Mouse (Mus musculus) spleen, postnatal 36 days (tissue): Measurements from ENCODE around the gene Pimreg.

ENCODE experiments used
- DNase-seq, 2 experiments: peaks; one replicate each; pipeline ENCODE4 v3.0.0; 2022; ENCODE audit warnings: low spot score in 2 of 2, mixed read lengths in 1 of 2

Gene Pimreg

DNA sequence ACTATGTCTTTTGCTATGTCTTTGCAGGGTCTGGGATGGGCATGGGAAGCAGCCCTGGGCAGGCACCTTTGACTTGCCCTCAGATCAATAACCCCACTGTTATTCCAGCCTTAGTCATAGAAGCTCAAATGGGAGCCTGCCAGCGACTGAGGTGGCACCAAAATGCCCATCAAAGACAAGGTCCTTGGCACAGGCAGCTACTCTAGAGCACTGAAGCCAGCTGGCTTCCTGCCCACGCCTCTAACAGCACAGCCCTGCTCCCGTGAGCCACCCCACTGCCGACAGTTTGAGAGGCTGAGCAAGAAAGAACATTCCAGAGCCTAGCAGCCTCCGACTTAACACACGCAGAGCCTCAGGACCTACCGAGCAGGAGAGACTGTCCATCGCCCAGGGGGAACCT lies 23.3 kb downstream of the Pimreg start:
- DNase-seq = no peak

- DNase-seq = no peak
Observed at GRCm38 (mm10) chr11:72066330-72066729, 24.5 kb downstream of the Pimreg start.

GRCm38 (mm10) chr11:72067326-72067725 lies 25.5 kb downstream of the Pimreg start:
- no peak for DNase-seq

- no peak for DNase-seq
Observed at GRCm38 (mm10) chr11:72068026-72068425, 26.2 kb downstream of the Pimreg start.

DNA sequence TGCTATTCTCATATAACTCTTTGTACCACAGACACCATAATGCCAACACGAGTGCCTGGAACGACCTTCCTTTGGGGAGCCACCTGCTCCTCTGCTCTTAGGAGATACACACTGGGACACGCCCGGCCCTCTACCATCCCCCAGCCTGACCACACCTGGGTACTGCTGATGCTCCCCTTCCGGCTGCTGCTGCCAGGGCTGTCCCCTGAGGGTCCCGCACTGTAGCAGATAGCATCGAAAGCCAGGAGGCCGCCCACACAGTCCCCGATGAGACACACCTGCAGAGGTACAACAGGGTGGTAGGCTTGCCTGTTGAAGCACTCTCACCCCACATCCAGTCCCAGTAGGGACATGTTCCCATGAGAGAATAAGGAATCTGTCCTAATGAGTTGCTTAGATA lies 28.9 kb downstream of the Pimreg start:
- DNase-seq = no peak

- no peak for DNase-seq
Observed at GRCm38 (mm10) chr11:72072331-72072905, 30.6 kb downstream of the Pimreg start.

GRCm38 (mm10) chr11:72074230-72074629 lies 32.4 kb downstream of the Pimreg start:
- DNase-seq = no peak

DNA sequence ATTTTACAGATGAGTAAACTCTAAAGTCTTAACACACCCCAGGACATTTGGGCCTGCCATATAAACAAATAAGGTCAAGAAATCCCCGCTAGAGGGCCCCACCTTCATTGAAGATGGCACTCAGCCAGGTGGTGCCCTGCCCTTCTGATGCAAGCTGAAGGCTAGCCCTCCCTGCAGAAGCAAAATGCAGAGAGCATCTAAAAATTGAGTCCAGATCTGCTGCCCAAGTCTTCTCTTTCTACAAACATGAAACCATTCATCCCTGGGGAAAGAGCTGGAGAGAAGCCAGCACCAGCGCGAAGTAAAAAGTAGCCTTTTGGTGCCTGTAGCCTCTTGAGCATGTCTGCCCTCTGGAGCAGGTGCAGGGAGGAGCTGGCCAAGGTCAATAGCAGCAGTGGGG lies 36.2 kb downstream of the Pimreg start:
- DNase-seq = no peak

- DNase-seq = no peak
Observed at GRCm38 (mm10) chr11:72078647-72079046, 36.8 kb downstream of the Pimreg start.

DNA sequence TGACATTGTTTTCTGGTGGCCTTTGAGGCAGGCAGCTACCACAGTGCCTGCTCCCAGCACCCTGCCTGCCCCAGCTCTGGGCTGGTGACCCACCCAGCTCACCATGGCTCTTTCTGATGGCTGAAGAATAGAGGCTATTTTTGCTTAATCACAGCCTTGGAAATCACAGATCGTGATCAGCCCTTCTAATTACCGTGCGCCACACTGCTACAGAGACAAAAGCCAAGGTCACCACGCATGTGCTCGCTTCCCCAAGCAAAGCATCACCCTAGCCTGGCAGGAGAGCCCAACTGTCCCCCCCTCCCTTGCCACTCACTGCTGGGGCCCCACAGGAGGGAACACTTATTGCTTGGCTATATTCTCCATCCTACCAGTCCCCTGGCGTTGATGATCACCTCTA lies 38.6 kb downstream of the Pimreg start:
- DNase-seq = no peak

- DNase-seq = no peak
Observed at GRCm38 (mm10) chr11:72082601-72083000, 40.8 kb downstream of the Pimreg start.

DNA sequence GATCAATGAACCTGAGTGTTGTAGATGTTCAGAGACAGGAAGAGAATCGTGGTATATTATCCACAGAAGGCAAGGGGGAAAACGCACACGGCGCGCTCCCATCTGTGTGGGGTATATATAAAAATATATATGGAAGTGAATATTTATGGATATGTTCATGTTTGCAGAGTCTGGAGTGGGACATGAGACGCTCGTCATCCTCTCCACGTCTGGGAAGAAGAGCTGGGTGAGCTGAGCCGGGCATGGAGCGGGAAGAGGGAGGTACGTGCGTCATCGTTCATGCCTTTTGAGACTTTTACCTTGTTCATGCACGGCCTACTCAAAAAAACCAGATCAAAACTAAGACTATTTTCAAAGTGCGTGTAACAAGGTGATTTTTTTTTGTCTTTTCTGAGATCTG lies 42.5 kb downstream of the Pimreg start:
- no peak for DNase-seq

- DNase-seq = no peak
Observed at GRCm38 (mm10) chr11:72086251-72087046, 44.6 kb downstream of the Pimreg start.

GRCm38 (mm10) chr11:72092390-72092789 lies 50.6 kb downstream of the Pimreg start:
- DNase-seq = no peak

DNA sequence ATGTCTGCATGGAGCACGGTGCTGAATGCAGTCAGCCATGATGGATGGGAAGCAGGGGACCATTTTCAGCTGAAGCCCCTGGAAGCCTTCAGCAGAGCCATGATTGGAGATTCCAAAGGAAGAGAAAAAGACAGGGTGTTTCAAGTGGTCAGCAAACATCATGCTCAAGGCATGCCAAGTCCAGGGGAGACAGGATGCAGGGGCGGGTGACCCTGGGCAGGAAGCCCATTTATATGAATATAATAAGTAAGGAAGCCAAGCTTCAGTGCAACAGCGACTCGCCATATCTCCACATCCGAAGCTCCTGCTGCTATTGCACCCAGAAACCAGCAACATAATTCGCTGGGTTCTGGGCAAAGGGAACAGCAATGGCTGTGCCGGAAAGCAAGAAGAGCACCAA lies 52.6 kb downstream of the Pimreg start:
- peak in 1 of 2 experiments; percentile 18 for DNase-seq

DNA sequence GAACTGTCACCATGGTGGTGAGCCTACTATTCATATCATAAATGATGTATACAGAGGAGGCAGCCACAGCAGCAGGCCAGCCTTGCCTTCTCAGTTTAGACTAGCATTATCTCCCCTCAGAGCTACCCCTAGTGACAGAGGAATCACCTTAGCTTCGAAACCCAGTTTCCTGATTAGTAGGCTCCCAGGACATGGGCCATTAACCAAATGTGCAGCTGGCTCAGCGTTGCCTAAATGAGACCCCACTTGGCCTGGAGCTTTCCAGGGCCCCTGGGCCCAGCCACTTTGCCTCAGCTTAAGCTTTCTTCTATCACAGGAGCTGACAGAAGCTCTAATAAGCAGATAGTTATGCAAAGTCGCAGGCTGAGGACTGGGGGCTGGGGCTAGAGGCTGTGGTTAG lies 54.2 kb downstream of the Pimreg start:
- no peak for DNase-seq
